Mouse (Mus musculus) stomach, embryonic 15.5 days (tissue): ENCODE measurements at regions not wholly inside any gene's neighbourhood (a gene's known extent, or its start where the extent isn't known, plus 50 kb on each side); places are given as distances from the start of the nearest gene placed in this dataset.

Experiments used
- ATAC-seq: fragments of 200-750 bp; cut with Nextera tagmentation; 2 replicates; pipeline ENCODE4 v1.8.0; 2017; ENCODE audit warnings: low read depth, moderate number of reproducible peaks, moderate TSS enrichment; ENCODE audit not compliant: insufficient read depth, low FRiP score
- H3K27ac ChIP-seq: fragments of 300-500 bp; sonication (generic); 2 replicates; pipeline ENCODE4 v1.5.1; 2015; ENCODE audit warnings: mild to moderate bottlenecking, inconsistent platforms
- H3K27me3 ChIP-seq: fragments of 300-500 bp; sonication (generic); replicated peaks from 2 replicates; pipeline ENCODE4 v1.6.1; 2015; ENCODE audit warnings: inconsistent platforms
- H3K36me3 ChIP-seq: fragments of 300-500 bp; sonication (generic); 2 replicates; pipeline ENCODE4 v1.6.1; 2015; ENCODE audit warnings: inconsistent platforms
- H3K4me1 ChIP-seq: fragments of 300-500 bp; sonication (generic); 2 replicates; pipeline ENCODE4 v1.6.1; 2015; ENCODE audit warnings: inconsistent platforms
- H3K4me2 ChIP-seq: fragments of 300-500 bp; sonication (generic); 2 replicates; pipeline ENCODE4 v1.6.1; 2015; ENCODE audit warnings: mild to moderate bottlenecking, inconsistent platforms
- H3K4me3 ChIP-seq: fragments of 300-500 bp; sonication (generic); replicated peaks from 2 replicates; pipeline ENCODE4 v1.5.1; 2015; ENCODE audit warnings: inconsistent platforms
- H3K9ac ChIP-seq: fragments of 300-500 bp; sonication (generic); 2 replicates; pipeline ENCODE4 v1.6.1; 2015; ENCODE audit warnings: inconsistent platforms
- H3K9me3 ChIP-seq: fragments of 300-500 bp; sonication (generic); 2 replicates; pipeline ENCODE4 v1.6.1; 2016; ENCODE audit warnings: inconsistent platforms
- WGBS: fragments of 180-500 bp; shearing (Covaris S2); methylation state at CpG from one replicate; pipeline ENCODE4 v1.1.7; 2015; 5-methylcytosine and 5-hydroxymethylcytosine counted together

DNA sequence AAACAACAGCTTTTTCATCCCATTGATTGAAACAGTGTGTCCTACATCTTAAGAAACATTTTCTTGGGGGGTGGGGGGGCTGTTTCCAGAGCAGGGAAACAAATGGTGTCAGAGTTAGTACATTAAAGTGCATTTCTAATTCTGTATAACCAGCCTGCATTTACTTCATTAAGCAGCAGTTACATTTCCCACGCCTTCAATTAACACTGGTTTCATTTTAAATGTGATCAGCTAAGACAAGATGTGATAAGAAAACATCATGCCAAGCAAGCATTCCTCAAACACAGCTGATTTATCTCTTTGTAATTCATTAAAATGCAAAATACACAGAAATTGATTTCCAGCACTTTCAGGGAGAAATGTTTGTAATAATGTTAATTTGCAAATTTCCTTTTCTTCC lies 122.0 kb downstream of the Olfr1505 start:
- no peaks in the 10 kb centered on the region for H3K4me1 ChIP-seq
- no peak for ATAC-seq

GRCm38 (mm10) chr19:14035785-14036184 lies 122.5 kb downstream of the Olfr1505 start:
- no peak overlapping the region for H3K9ac ChIP-seq
- no peak overlapping the region for H3K4me2 ChIP-seq
- no peaks in the 10 kb centered on the region for H3K4me1 ChIP-seq
- WGBS = 38% methylated on average over 1 of the region's 1 CpGs
- H3K27me3 ChIP-seq = no peaks in the 10 kb centered on the region
- no peak overlapping the region for H3K4me3 ChIP-seq
- no peak for ATAC-seq
- no peaks in the 10 kb centered on the region for H3K36me3 ChIP-seq
- H3K27ac ChIP-seq = no peak overlapping the region
- no peaks in the 10 kb centered on the region for H3K9me3 ChIP-seq

More for the DNA sequence above, 122.0 kb downstream of the Olfr1505 start:
- H3K4me3 ChIP-seq = no peak overlapping the region
- 67% methylated on average over 1 of the region's 1 CpGs for WGBS
- no peaks in the 10 kb centered on the region for H3K9me3 ChIP-seq
- no peaks in the 10 kb centered on the region for H3K27me3 ChIP-seq
- H3K9ac ChIP-seq = no peak overlapping the region
- H3K27ac ChIP-seq = no peak overlapping the region
- no peak overlapping the region for H3K4me2 ChIP-seq
- no peaks in the 10 kb centered on the region for H3K36me3 ChIP-seq

DNA sequence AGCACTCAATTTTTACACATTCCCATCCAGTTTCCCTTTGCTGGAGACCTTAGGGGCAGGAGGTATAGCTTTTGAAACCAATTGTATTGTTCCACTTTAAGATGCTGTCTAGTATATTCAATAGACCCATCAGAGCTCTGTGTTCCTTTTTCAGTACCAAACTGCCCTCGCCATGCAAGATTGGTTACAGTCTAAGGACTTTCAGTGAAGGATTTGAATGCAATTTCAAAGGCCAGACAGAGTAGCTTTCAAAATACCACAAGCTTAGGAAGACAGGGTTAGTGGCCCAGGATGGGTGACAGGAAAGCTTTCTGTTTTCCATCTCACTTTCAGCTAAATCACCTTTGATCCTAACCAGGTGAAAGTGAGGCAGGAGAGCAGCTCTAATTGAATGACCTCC lies 123.4 kb downstream of the Olfr1505 start:
- Histone ChIP-seq H3K36me3 (no peaks in the 10 kb centered on the region), H3K4me2 (no peak overlapping the region), H3K9ac (no peak overlapping the region), H3K4me1 (no peaks in the 10 kb centered on the region), H3K4me3 (no peak overlapping the region), H3K27me3 (no peaks in the 10 kb centered on the region), H3K27ac (no peak overlapping the region), H3K9me3 (no peaks in the 10 kb centered on the region)
- no peak for ATAC-seq
- WGBS = 61% methylated on average over 1 of the region's 1 CpGs

DNA sequence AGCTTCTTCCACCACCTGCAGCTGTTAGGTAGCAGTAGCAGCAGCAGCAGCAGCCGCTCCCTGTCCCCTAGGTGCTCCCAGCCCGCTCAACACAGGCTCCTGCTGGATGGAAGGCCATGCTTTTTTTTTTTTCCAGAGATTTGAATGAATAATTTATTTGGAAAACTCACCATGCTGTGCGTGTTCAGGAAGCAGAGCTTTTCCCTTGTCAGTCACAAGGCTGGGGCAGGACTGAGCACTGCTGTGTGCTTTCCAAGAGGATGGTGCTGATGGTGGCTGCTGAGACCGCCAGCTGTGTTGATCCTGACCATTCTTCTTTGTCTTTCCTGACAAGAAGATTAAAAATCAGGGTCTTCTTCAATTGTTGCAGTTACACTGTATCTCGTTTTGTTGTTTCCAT lies 129.4 kb downstream of the Olfr1505 start:
- no peaks in the 10 kb centered on the region for H3K4me1 ChIP-seq
- no peak for ATAC-seq
- no peak overlapping the region for H3K27ac ChIP-seq

GRCm38 (mm10) chr19:14045456-14045855 lies 132.1 kb downstream of the Olfr1505 start:
- Histone ChIP-seq H3K9me3 (no peaks in the 10 kb centered on the region), H3K27ac (no peak overlapping the region), H3K36me3 (no peaks in the 10 kb centered on the region), H3K27me3 (no peaks in the 10 kb centered on the region), H3K9ac (no peak overlapping the region), H3K4me1 (no peaks in the 10 kb centered on the region), H3K4me3 (no peak overlapping the region), H3K4me2 (no peak overlapping the region)
- no peak for ATAC-seq
- 56% methylated on average over 2 of the region's 2 CpGs for WGBS

More for the DNA sequence above, 129.4 kb downstream of the Olfr1505 start:
- H3K9ac ChIP-seq = no peak overlapping the region
- H3K9me3 ChIP-seq = no peaks in the 10 kb centered on the region
- H3K27me3 ChIP-seq = no peaks in the 10 kb centered on the region
- H3K4me2 ChIP-seq = no peak overlapping the region
- no peak overlapping the region for H3K4me3 ChIP-seq
- H3K36me3 ChIP-seq = no peaks in the 10 kb centered on the region
- whole genome bisulfite sequencing = 49% methylated on average over 5 of the region's 5 CpGs

DNA sequence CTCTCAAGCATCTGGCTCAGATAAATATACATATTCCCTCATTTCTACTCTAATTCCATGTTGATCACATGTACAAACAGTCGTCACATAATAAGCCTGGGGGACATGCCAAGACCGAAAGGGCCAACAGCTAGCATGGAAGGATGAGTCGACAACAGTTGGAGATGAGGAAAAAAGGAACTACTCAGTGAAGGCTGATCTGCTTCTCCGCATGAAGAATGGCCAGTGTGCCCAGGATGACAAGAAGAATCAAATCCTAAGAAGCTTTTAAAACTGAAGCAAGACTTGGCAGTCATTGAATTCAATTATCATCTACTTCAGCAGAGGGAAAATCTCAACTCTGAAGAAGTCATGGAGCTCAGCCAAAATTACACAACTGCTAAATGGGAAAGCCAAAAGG lies 138.7 kb downstream of the Olfr1505 start:
- H3K27me3 ChIP-seq = no peaks in the 10 kb centered on the region
- H3K4me3 ChIP-seq = no peak overlapping the region
- ATAC-seq = no peak
- WGBS = 64% methylated on average over 4 of the region's 4 CpGs
- H3K36me3 ChIP-seq = no peaks in the 10 kb centered on the region
- no peaks in the 10 kb centered on the region for H3K4me1 ChIP-seq
- H3K9ac ChIP-seq = no peak overlapping the region
- no peaks in the 10 kb centered on the region for H3K9me3 ChIP-seq
- H3K4me2 ChIP-seq = no peak overlapping the region
- no peak overlapping the region for H3K27ac ChIP-seq

- no peak overlapping the region for H3K4me2 ChIP-seq
- H3K4me3 ChIP-seq = no peak overlapping the region
- H3K36me3 ChIP-seq = no peaks in the 10 kb centered on the region
- H3K9ac ChIP-seq = no peak overlapping the region
- no peak for ATAC-seq
- no peaks in the 10 kb centered on the region for H3K27me3 ChIP-seq
- H3K27ac ChIP-seq = no peak overlapping the region
- no peaks in the 10 kb centered on the region for H3K9me3 ChIP-seq
- H3K4me1 ChIP-seq = no peaks in the 10 kb centered on the region
- WGBS = 11% methylated on average over 2 of the region's 2 CpGs
Measured at GRCm38 (mm10) chr19:14080538-14080937, 167.2 kb downstream of the Olfr1505 start.

DNA sequence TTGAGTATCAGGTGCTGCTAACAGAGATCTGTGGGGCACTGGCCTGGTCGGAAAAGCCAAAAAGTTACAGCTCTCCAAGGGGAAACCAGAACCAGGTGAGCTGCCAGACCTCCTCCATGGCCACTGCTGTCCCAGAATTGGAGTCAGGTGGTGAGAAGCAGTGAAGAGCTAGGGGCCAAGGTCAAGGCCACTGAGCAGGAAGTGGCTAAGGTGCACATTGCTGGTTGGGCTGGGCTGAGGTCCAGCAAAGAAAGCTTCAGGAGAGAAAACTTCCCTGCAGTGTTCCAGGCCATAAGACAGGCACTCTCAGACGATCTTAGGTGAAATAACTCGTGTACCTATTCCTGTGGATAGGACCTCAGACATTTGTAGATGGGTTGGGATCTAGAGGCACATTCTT lies 171.4 kb downstream of the Olfr1505 start:
- Histone ChIP-seq H3K27me3 (no peaks in the 10 kb centered on the region), H3K27ac (no peak overlapping the region), H3K4me1 (no peaks in the 10 kb centered on the region), H3K36me3 (no peaks in the 10 kb centered on the region), H3K4me2 (no peak overlapping the region), H3K9me3 (no peaks in the 10 kb centered on the region), H3K4me3 (no peak overlapping the region), H3K9ac (no peak overlapping the region)
- 88% methylated on average over 3 of the region's 3 CpGs for WGBS
- ATAC-seq = no peak

DNA sequence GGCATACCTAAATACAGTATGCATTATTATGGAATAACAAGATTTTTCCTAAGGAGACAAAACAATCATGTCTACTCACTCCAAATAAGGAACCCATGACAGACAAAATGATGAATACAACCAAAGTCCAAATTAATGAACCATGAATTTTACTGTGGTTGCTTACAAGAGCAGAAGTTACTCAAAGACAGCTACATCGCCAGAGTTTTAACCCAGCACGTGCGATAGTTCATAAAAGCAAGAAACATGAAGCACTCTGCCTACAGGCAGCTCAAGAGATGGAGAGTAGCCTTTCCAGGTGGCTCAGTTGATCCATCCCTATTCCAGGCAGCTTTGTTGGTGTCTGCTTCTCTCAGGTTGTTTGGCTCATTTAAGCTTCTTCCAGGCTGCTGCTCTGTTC lies 176.8 kb downstream of the Olfr1505 start:
- Histone ChIP-seq H3K27ac (no peak overlapping the region), H3K36me3 (no peaks in the 10 kb centered on the region), H3K4me2 (no peak overlapping the region), H3K9me3 (no peaks in the 10 kb centered on the region), H3K9ac (no peak overlapping the region), H3K27me3 (no peaks in the 10 kb centered on the region), H3K4me3 (no peak overlapping the region), H3K4me1 (no peaks in the 10 kb centered on the region)
- no peak for ATAC-seq
- 93% methylated on average over 3 of the region's 3 CpGs for WGBS

DNA sequence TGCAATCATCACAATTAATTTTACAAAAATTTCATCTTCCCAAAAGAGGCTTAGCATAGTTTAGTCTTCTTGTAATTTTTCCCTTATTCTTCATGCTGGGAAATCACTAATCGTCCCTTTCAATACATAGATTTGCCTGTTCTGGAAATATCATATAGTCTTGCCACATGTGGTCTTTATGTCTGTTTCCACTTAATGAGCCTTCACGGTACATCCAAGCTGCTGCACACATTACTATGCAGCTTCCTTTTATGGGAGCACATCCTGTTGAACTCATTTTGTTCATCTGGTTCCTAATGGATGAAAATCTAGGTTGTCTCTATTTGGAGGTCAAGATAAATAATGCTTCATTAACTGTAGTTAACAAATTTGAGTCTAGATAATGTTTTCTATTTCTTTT lies 180.9 kb downstream of the Olfr1505 start:
- H3K4me2 ChIP-seq = no peak overlapping the region
- ATAC-seq = no peak
- H3K4me1 ChIP-seq = no peaks in the 10 kb centered on the region
- H3K9me3 ChIP-seq = no peaks in the 10 kb centered on the region
- WGBS = 68% methylated on average over 2 of the region's 2 CpGs
- no peaks in the 10 kb centered on the region for H3K27me3 ChIP-seq
- no peak overlapping the region for H3K4me3 ChIP-seq
- no peak overlapping the region for H3K27ac ChIP-seq
- H3K36me3 ChIP-seq = no peaks in the 10 kb centered on the region
- no peak overlapping the region for H3K9ac ChIP-seq

- Histone ChIP-seq H3K9me3 (no peaks in the 10 kb centered on the region), H3K27me3 (no peaks in the 10 kb centered on the region), H3K27ac (no peak overlapping the region), H3K4me3 (no peak overlapping the region), H3K36me3 (no peaks in the 10 kb centered on the region), H3K4me1 (no peaks in the 10 kb centered on the region), H3K4me2 (no peak overlapping the region), H3K9ac (no peak overlapping the region)
- no peak for ATAC-seq
- WGBS = 75% methylated on average over 5 of the region's 5 CpGs
Measured at GRCm38 (mm10) chr19:14096187-14096586, 182.9 kb downstream of the Olfr1505 start.

DNA sequence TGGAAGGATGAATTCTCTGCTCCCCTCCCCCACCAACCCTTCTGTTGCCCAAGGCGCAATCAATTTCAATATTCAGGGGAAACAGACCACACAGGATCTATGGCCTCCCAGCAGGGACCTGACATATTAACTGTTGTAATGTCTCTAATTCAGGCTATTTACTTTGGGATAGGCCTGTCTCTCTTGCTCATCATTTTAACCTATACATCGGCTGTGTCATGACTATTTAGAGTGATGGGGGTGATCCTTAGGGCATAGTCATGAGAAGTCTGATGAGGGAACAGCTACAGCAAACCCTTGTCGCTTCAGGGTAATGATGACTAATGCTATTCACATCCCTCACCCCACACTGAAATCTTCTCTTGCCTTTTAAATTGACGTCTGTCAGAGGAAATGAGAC lies 195.8 kb downstream of the Olfr1505 start:
- Histone ChIP-seq H3K36me3 (no peaks in the 10 kb centered on the region), H3K27me3 (no peaks in the 10 kb centered on the region), H3K4me3 (no peak overlapping the region), H3K27ac (no peak overlapping the region), H3K9me3 (no peaks in the 10 kb centered on the region), H3K4me1 (no peaks in the 10 kb centered on the region), H3K4me2 (no peak overlapping the region), H3K9ac (no peak overlapping the region)
- WGBS = 59% methylated on average over 4 of the region's 4 CpGs
- no peak for ATAC-seq

DNA sequence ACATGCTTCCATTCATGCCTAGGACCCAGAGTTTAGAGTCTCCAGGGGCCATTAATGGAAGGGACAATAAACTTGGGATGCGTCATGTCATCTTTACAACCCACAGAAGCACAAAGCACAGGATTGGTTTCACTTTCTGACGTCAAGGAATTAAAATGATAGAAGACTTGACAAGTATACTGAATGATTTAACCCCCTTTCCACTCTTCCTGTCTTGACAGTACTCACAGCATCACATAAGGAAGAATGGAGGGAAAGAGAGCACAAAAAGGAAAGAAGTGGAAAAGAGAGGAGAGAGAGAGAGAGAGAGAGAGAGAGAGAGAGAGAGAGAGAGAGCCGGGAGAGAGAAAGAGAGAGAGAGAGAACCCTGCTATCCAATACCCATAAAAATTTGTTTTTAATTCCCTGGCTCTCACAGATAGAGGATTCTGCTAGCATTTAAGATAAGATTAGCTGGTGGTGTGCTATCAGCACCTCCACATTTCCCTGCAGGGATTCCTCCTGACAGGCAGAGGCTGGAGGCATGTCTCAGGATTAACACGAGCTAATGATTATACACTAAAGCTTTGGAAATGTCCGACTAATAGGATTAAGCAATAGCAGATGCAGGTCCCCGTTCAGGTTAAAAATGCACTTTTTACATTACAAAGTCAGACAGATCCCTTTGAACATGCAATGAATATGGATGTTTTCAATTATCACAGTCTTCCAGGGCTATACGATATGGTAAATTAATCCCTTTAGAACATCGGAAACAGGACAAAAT lies 210.2 kb downstream of the Olfr1505 start:
- Histone ChIP-seq H3K4me1 (no peaks in the 10 kb centered on the region), H3K27ac (no peak overlapping the region), H3K27me3 (no peaks in the 10 kb centered on the region), H3K36me3 (no peaks in the 10 kb centered on the region), H3K4me2 (no peak overlapping the region), H3K9me3 (no peaks in the 10 kb centered on the region), H3K4me3 (no peak overlapping the region), H3K9ac (no peak overlapping the region)
- WGBS = 30% methylated on average over 8 of the region's 8 CpGs
- ATAC-seq = no peak
